Mouse (Mus musculus) mesoderm, embryonic 11.5 days (tissue): ENCODE measurements at regions not wholly inside any gene's neighbourhood (a gene's known extent, or its start where the extent isn't known, plus 50 kb on each side); places are given as distances from the start of the nearest gene placed in this dataset.
A peak's percentile ranks its signal among the peaks of the same experiment; 100 is the strongest.
"Not testable (repeated sequence)": the region's sequence is repeated elsewhere in the genome, so short reads cannot be mapped to it uniquely, and the experiment has no call there.

Source experiments
- DNase-seq: peaks from one replicate; pipeline ENCODE4 v3.0.0-alpha.2; 2012; ENCODE audit warnings: low read depth, low spot score

- no peak for DNase-seq
These were observed 745.1 kb upstream of the Gm19410 start for GRCm38 (mm10) chr8:35020480-35020879.

GRCm38 (mm10) chr8:35022649-35023048, 742.9 kb upstream of the Gm19410 start:
- no peak for DNase-seq

- no peak for DNase-seq
These were observed 717.8 kb upstream of the Gm19410 start for GRCm38 (mm10) chr8:35047798-35048197.

- DNase-seq = no peak
These were observed 712.1 kb upstream of the Gm19410 start for GRCm38 (mm10) chr8:35053444-35053843.

- DNase-seq = no peak
These were observed 704.5 kb upstream of the Gm19410 start for GRCm38 (mm10) chr8:35061048-35061447.

GRCm38 (mm10) chr8:35068228-35068627, 697.4 kb upstream of the Gm19410 start:
- no peak for DNase-seq

GRCm38 (mm10) chr8:35070246-35070989, 695.2 kb upstream of the Gm19410 start:
- DNase-seq = peak; percentile 24

- DNase-seq = no peak
These were observed 689.6 kb upstream of the Gm19410 start for GRCm38 (mm10) chr8:35075971-35076370.

- no peak for DNase-seq
These were observed 682.4 kb upstream of the Gm19410 start for GRCm38 (mm10) chr8:35083161-35083560.

GRCm38 (mm10) chr8:35087070-35087469, 678.5 kb upstream of the Gm19410 start:
- DNase-seq = no peak

GRCm38 (mm10) chr8:35088380-35089244, 677.0 kb upstream of the Gm19410 start:
- no peak for DNase-seq

GRCm38 (mm10) chr8:35089519-35089918, 676.1 kb upstream of the Gm19410 start:
- DNase-seq = no peak

- DNase-seq = no peak
These were observed 663.9 kb upstream of the Gm19410 start for GRCm38 (mm10) chr8:35101701-35102100.

- not testable (repeated sequence) for DNase-seq
These were observed 663.5 kb upstream of the Gm19410 start for GRCm38 (mm10) chr8:35102102-35102501.

- DNase-seq = not testable (repeated sequence)
These were observed 661.1 kb upstream of the Gm19410 start for GRCm38 (mm10) chr8:35104465-35104876.

GRCm38 (mm10) chr8:35109506-35110217, 655.9 kb upstream of the Gm19410 start:
- no peak for DNase-seq

GRCm38 (mm10) chr8:35110286-35110685, 655.3 kb upstream of the Gm19410 start:
- no peak for DNase-seq

GRCm38 (mm10) chr8:35111130-35111529, 654.5 kb upstream of the Gm19410 start:
- DNase-seq = no peak

- DNase-seq = peak; percentile 8
These were observed 652.9 kb upstream of the Gm19410 start for GRCm38 (mm10) chr8:35112591-35113265.

GRCm38 (mm10) chr8:35114031-35114430, 651.6 kb upstream of the Gm19410 start:
- DNase-seq = peak; percentile 19

GRCm38 (mm10) chr8:35120612-35121011, 645.0 kb upstream of the Gm19410 start:
- no peak for DNase-seq
